Mouse (Mus musculus): ENCODE measurements around the gene Hivep2.

Hivep2 gene

DNA sequence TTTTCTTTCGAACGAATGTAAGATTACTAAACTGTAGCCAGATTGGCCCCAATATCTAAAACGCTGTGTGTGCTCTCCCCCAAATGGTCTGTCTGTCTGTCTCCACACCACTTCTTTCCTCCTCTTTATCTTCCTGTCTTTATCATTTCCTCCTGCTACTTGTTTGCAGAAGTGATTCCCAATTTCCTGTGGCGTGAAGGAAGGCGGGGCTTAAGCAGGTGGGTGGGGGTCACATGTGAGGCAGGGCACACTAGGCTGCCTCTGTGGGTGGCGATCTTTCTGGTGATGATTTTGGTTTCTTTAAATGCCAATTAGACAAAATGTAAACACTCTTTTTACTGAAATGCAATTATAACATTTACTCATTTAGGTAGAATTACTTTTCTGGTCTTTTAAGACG lies 52.8 kb downstream of the Hivep2 start:
- no peak for DNase-seq (ENCODE audit: extremely low spot score, low read depth, low spot score)

GRCm38 (mm10) chr10:14019198-14019597 lies 53.3 kb downstream of the Hivep2 start:
- no peak for DNase-seq (ENCODE audit: extremely low spot score, low read depth, low spot score)

GRCm38 (mm10) chr10:14020253-14020652 lies 54.4 kb downstream of the Hivep2 start:
- DNase-seq (ENCODE audit: extremely low spot score, low read depth, low spot score): no peak

DNA sequence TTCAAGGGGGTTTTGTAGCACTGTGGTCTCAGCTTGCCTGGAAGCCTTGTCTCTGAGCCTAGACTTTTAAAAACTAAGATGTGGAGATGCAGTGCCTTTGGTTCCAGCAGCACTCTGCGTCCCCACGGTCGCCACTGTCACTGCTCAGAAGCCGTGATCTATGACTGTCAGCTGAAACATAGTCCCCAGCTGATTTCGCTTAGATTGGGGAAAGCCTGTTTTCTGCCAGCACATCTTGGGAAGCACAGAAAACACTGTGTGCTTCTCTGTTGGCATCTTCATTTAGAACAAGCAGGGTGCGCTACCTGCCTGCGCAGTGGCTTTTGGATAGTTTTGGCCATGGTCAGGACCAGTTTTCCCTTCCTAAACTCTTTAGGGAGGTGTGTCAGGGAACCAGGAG lies 59.1 kb downstream of the Hivep2 start:
- DNase-seq (ENCODE audit: extremely low spot score, low read depth, low spot score): no peak

- no peak for DNase-seq (ENCODE audit: extremely low spot score, low read depth, low spot score)
These were observed 61.9 kb downstream of the Hivep2 start for GRCm38 (mm10) chr10:14027751-14028150.

GRCm38 (mm10) chr10:14028956-14029355 lies 63.1 kb downstream of the Hivep2 start:
- DNase-seq (ENCODE audit: extremely low spot score, low read depth, low spot score): no peak

GRCm38 (mm10) chr10:14030458-14031035 lies 64.7 kb downstream of the Hivep2 start:
- DNase-seq (ENCODE audit: extremely low spot score, low read depth, low spot score): no peak

- DNase-seq (ENCODE audit: extremely low spot score, low read depth, low spot score): no peak
These were observed 66.7 kb downstream of the Hivep2 start for GRCm38 (mm10) chr10:14032532-14032931.

- no peak for DNase-seq (ENCODE audit: extremely low spot score, low read depth, low spot score)
These were observed 68.2 kb downstream of the Hivep2 start for GRCm38 (mm10) chr10:14034046-14034445.

DNA sequence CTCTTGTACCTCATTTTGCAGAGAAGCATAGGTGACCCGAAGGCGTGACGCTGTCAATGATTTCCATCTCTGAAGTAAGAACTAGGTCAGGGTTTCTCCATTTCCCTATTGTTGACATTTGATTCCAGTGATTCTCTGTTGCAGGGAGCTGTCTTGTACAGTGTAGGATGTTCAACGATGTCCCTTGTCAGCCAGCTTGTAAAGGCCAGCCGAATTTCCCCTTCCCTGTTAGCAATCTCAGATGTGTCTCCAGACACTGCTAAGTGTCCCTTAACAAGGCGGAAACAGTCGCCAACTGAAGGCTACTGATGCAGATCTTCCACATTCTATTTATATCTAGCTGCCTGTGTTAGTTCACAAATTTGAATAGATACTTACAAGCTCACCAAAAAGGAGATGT lies 68.9 kb downstream of the Hivep2 start:
- no peak for DNase-seq (ENCODE audit: extremely low spot score, low read depth, low spot score)

GRCm38 (mm10) chr10:14035607-14036006 lies 69.7 kb downstream of the Hivep2 start:
- no peak for DNase-seq (ENCODE audit: extremely low spot score, low read depth, low spot score)

- DNase-seq (ENCODE audit: extremely low spot score, low read depth, low spot score): no peak
These were observed 70.6 kb downstream of the Hivep2 start for GRCm38 (mm10) chr10:14036472-14036871.

- DNase-seq (ENCODE audit: extremely low spot score, low read depth, low spot score): no peak
These were observed 72.2 kb downstream of the Hivep2 start for GRCm38 (mm10) chr10:14037977-14038489.

DNA sequence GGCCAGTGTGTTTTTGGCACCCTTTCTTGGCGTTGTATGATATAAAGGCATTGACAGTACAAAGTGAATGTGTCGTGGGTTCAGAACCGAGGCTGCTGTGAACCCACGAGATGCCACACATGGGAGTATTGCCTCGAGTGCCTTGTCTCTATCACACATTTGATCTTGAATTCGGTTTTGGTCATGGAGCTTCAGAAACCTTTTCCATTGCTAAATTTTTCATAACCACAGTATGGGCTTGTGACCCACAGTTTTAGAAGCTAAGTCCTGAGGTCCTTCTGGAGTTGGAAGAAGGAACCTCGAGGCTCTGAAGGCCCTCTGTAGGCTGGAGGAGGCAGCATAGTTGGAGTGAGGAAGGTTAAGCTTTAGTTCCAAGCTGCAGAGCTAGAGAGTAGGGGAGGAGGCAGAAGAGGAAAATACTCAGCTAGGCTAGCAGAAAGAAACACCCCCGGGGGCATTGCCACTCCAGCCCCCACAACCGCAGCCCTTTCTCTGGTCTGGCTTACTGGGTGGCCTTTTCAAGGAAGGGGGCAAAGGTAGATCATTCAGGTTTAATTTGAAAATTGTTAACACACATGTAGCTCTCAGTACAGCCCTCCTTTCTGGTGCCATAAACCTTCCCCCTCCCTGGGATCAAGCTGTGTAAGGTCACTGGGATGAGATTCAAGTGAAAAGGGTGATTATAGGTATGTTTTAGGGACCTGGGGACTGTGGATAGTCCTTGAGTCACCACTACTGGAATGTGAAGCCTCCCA lies 75.0 kb downstream of the Hivep2 start:
- DNase-seq (ENCODE audit: extremely low spot score, low read depth, low spot score): no peak

DNA sequence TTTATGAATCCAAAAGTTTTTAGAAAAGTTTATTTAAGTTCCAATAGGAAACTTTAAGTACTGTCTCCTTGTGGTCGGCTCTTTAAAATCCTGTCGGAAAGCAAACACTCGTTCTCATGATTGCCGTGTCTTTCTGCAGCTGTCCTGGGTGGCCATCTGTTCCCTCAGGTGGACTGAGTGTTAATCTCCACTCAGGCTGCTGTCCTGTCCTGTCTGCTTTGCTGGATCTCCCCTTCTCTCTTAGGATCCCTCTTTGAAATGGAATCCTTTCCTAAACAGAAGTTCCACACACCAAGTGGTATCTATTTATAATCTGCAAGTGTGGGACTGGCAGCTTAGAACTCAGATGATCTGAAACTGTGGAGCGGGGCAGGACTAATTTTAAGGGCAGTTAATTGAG lies 75.7 kb downstream of the Hivep2 start:
- DNase-seq (ENCODE audit: extremely low spot score, low read depth, low spot score): no peak

- no peak for DNase-seq (ENCODE audit: extremely low spot score, low read depth, low spot score)
These were observed 76.9 kb downstream of the Hivep2 start for GRCm38 (mm10) chr10:14042539-14043348.

GRCm38 (mm10) chr10:14043349-14043710 lies 77.5 kb downstream of the Hivep2 start:
- DNase-seq (ENCODE audit: extremely low spot score, low read depth, low spot score): no peak

DNA sequence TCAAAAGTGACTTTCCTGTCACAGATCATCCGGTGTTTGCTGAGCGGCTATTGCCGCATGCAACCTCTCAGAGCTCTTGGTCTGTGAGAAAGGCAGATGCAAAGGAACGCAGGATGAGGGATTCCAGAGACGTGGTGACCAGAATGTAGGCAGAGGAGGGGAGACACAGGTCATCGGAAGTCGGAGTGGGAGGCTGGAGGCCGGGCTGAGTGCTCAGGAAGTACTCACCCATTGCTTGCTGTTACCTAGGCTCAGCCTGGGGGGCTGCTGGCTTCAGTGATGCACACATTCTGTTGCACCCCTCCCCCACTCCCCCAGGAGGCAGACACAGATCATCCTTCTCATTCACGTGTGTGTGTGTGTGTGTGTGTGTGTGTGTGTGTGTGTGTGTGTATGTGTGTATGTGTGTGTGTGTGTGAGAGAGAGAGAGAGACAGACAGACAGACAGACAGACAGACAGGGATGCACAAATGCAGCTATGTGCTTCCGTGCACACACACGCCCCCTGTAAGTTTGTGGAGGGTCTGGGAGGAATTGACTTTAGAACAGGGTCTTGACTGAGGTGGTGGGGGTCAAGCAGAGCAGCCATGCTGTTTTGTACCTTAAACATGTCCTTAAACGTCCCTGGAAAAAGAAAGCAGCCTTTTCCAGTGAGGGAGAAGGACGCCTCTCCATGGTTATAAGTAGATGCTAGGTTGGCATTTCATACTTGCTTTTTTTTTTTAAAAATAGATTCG lies 78.3 kb downstream of the Hivep2 start:
- DNase-seq (ENCODE audit: extremely low spot score, low read depth, low spot score): no peak

GRCm38 (mm10) chr10:14044783-14045392 lies 79.0 kb downstream of the Hivep2 start:
- no peak for DNase-seq (ENCODE audit: extremely low spot score, low read depth, low spot score)

DNA sequence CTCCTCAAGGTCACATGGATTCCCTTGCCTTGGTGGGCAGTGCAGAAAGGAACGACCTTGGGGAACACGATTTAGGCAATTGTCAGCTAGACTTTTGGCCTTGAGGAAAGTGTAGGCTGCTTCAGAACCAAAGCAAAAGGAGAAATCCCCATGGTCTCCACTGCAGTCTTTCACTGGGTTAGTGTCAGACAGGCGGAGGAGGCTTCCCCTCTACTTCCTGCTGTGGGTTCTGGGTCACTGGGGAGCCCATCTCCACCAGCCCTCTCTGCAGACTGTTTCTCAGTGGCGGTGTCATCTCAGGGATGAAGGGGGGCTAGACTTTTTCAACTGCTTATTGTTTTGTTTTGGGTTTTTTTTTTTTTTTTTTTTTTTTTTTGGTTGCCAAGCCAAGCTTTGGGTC lies 79.9 kb downstream of the Hivep2 start:
- DNase-seq (ENCODE audit: extremely low spot score, low read depth, low spot score): no peak

DNA sequence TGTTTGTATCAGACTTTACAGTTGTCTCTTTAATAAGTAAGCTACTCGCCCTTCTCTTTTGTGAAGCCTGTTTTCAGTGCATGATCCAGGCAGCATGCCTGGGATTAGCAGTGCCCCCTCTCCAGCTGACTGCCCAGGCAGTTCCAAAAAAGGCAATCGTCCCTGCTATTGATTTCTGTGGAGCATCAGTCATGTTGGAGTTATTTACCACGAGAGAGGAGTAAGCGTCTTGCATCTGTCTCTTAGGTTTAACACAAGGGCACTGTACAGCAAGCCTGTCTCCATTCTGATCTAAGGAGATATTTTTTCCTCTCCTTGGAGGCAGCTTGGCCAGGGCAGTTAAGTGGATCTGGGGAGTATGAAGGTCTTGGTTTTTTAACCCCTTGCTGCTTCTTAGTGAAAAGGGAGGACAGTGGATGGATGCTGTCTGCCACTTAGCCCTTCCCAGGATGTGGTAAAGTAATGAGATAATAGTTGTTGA lies 80.3 kb downstream of the Hivep2 start:
- no peak for DNase-seq (ENCODE audit: extremely low spot score, low read depth, low spot score)

All from hindlimb bud, embryonic 11.5 days (tissue).